Mouse (Mus musculus) gastrocnemius, adult 2 months (tissue): ENCODE results near the gene Sar1b. TPM values are rescaled to one million over a fixed set of nuclear protein-coding genes. Genes with fewer than 3 reads are reported as not detected.
A peak's percentile ranks its signal among the peaks of the same experiment; 100 is the strongest.

Experiments
- DNase-seq: peaks from one replicate; pipeline ENCODE4 v3.0.0; 2022
- H3K27ac ChIP-seq: fragments of 200-600 bp; 2 replicates; pipeline ENCODE4 v1.8.1; 2022; ENCODE audit warnings: mild to moderate bottlenecking
- H3K4me3 ChIP-seq: fragments of 200-600 bp; 2 replicates; pipeline ENCODE4 v1.8.1; 2022; ENCODE audit warnings: mild to moderate bottlenecking, moderate library complexity
- CTCF ChIP-seq: fragments of 200-600 bp; IDR thresholded peaks from 2 replicates; pipeline ENCODE4 v1.8.1; 2022; ENCODE audit warnings: antibody characterized with exemption, mild to moderate bottlenecking, moderate library complexity
- intact Hi-C: fragments of 180-260 bp; cut with DNase I; formaldehyde crosslinking; loops from one replicate; pipeline ENCODE4 v1.15.1; 2025
- total RNA-seq, 2 experiments: library from RNA; stranded (reverse); gene quantifications; 2 replicates each; pipeline ENCODE4 v1.2.3; 2021

Sar1b gene
- total RNA-seq, 2 experiments from 2014 or later, result 439 to 509 TPM

- no peak overlapping the region for H3K4me3 ChIP-seq
- DNase-seq, result no peak
- TF ChIP-seq CTCF, result no peak
- no peak overlapping the region for H3K27ac ChIP-seq
- intact Hi-C loops, result no loop called here
Measured at GRCm38 (mm10) chr11:51790662-51791061, 27.2 kb downstream of the Sar1b start.

GRCm38 (mm10) chr11:51796272-51796671 is 32.8 kb downstream of the Sar1b start:
- no peak overlapping the region for H3K4me3 ChIP-seq
- 0 out of 2 replicates have a peak overlapping the region, but pooled peaks have one; percentile 1 for H3K27ac ChIP-seq
- intact Hi-C loops, result no loop called here
- no peak for TF ChIP-seq CTCF
- peak; percentile 53 for DNase-seq

- TF ChIP-seq CTCF, result no peak
- Histone ChIP-seq H3K27ac (peak overlapping the region; percentile 94), H3K4me3 (peak overlapping the region; percentile 55)
- intact Hi-C loops, result loop anchor here (5.0 kb wide), 1 partner anchor 33 kb away; no protein-coding TSS in a partner anchor
- peak; percentile 83 for DNase-seq
Measured at GRCm38 (mm10) chr11:51800634-51801325, 37.3 kb downstream of the Sar1b start.

DNA sequence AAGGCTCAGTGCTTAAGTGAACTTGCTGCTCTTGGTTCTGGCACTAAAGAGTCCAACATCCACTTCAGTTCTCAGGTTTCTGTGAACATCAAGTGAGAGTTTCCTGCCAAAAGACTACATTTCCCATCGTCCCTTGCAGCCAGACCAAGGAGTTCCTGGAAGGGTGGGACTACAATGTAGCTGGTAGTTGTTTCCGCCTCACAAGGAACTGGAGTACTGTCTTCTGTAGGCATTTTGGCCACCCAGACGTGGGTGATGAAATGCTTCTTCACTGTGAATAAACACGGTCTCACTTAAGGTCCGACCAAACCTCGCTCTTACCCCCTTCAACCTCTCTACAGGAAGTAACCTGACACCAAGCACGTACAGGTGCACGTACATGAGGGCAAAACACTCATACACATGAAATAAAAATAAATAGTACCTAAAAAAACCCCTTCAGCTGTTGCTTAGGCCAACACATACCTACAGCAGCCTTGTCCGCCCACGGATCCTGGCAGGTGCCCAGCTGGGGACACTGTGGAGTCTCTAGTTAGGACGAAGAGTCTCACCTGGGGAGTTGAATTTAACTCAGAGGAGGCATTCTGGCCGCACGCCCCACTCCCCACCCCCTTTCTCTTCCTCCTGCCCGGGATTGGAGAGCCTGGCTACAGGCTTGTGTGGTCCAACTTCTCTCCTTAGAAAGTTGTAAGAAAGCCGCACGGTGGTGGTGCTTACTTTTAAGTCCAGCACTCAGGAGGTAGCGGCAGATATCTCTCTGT is 41.9 kb downstream of the Sar1b start:
- intact Hi-C loops, result no loop called here
- Histone ChIP-seq H3K27ac (peak overlapping the region; percentile 90), H3K4me3 (peak overlapping the region; percentile 77)
- peak; percentile 74 for DNase-seq
- no peak for TF ChIP-seq CTCF

DNA sequence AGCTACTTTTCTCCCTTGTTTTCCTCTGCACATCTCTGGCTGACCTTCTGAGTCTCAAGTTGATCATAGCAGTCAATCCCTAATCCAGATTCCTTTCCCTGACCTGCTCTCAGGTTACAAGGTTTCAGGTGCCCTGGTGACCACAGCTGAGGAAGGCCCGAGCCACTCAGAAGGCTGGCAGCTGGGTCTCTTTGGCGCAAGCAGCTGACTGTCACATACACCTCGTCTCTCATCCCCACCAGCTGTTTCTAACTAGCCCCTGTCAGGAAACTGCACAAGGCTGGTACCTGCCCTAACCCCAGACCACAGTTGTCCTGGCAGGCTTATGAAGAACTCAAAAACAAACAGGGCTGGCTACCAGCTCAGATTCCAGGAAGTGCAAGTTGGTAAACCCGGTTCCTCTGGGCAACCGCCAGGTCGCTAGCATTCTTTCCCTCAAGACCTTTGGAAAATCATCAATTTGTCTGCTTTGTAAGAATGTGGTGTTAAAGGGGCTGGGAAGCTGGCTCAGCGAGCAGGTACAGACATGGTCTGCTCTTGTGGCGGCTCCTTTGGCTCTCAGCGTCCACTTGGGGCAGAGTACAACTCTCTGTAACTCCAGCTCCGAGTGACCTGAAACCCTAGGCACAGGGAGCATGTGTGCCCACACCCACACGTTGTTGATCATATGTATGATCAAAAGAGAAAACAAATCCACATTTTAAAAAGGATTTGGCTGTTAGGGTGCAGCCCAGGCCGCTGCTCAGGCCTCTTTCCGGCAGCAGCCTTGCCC is 43.8 kb downstream of the Sar1b start:
- peak overlapping the region; percentile 90 for H3K27ac ChIP-seq
- DNase-seq, result peak; percentile 81

DNA sequence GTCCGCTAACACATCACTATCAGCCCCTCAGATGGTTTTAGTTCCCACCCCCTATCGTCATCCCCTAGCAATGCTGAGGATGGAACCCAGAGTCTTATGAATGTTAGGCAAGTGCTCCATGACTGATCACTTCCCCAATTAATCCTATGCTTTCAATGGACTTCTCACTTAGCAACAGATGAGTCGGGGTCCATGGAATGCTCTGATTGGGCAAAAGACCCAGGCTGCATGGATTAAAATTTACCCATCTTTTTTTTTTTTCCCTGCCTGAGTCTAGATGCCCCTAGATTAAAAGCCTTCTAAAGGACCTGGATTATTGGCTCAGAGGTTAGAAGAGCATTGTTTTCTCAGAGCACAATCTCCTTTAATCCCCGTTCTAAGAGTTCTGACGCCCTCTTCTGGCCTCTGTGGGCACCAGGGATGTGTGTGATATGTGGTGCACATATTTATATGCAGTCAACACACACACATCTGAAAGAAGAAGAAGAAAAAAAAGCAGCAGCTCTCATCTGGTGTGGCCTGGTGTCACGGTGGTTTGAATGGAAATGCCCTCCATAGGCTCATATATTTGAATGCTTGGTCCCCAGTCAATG is 46.2 kb downstream of the Sar1b start:
- no peak overlapping the region for H3K27ac ChIP-seq
- TF ChIP-seq CTCF, result peak; percentile 46
- H3K4me3 ChIP-seq, result no peak overlapping the region
- intact Hi-C loops, result loop anchor here (10.0 kb wide), 1 partner anchor 295 kb away; no protein-coding TSS in a partner anchor
- DNase-seq, result no peak

More for the DNA sequence above, 43.8 kb downstream of the Sar1b start:
- H3K4me3 ChIP-seq, result no peak overlapping the region; the same call in 1 of the 2 replicates
- TF ChIP-seq CTCF, result peak; percentile 24; the same call in 1 of the 2 replicates
- intact Hi-C loops, result no loop called here

DNA sequence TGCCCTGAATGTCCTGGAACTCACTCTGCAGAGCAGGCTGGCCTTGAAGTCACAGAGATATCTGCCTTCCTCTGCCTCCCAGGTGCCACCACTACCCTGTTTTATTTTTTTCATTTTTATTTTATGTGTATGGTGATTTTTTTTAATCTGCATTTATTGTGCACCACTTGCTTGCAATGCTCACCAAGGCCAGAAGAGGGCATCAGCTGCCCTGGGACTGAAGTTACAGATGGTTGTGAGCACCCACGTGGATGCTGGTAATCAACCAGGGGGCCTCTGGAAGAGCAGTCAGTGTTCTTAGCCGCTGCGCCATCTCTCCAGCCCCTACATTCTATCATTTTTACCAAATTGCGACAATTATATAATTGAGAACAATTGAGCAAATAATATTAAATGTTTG is 47.7 kb downstream of the Sar1b start:
- intact Hi-C loops, result loop anchor here (10.0 kb wide), 1 partner anchor 294 kb away; no protein-coding TSS in a partner anchor
- DNase-seq, result no peak
- TF ChIP-seq CTCF, result peak; percentile 52
- Histone ChIP-seq H3K4me3 (no peak overlapping the region), H3K27ac (no peak overlapping the region)

DNA sequence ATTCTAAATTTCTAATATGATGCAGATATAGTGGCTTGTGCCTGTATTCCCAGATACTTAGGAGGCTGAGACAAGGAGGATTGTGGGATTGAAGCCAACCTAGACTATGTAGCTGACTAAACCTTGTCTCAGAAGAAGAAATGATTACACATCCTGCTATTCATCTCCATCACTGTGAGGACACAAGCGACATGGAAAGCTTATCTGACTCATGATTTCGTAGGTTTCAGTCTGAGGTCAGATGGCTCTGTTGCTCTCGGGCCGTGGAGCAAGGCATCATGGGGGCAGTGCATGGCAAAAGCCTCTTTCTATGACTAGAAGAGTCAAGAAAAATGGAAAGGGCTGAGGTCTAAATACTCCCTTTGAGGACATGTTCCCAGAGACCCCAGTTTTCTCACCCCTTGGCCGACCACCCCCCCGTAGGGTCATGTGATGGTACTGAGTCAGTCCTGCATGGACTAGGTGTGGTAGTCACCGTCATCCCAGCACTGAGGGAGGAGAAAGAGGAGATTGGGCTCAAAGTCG is 48.6 kb downstream of the Sar1b start:
- no peak for DNase-seq
- Histone ChIP-seq H3K4me3 (no peak overlapping the region), H3K27ac (no peak overlapping the region)
- intact Hi-C loops, result loop anchor here (10.0 kb wide), 1 partner anchor 293 kb away; no protein-coding TSS in a partner anchor
- TF ChIP-seq CTCF, result no peak

- H3K27ac ChIP-seq, result no peak overlapping the region
- TF ChIP-seq CTCF, result peak; percentile 99
- peak; percentile 92 for DNase-seq
- intact Hi-C loops, result loop anchor here (5.0 to 10.0 kb wide), 3 partner anchors 287 to 405 kb away; no protein-coding TSS in a partner anchor
- no peak overlapping the region for H3K4me3 ChIP-seq
Measured at GRCm38 (mm10) chr11:51817756-51818155, 54.3 kb downstream of the Sar1b start.

- H3K27ac ChIP-seq, result no peak overlapping the region
- H3K4me3 ChIP-seq, result no peak overlapping the region
- intact Hi-C loops, result loop anchor here (5.0 to 10.0 kb wide), 3 partner anchors 286 to 403 kb away; no protein-coding TSS in a partner anchor
- no peak for DNase-seq
- TF ChIP-seq CTCF, result no peak
Measured at GRCm38 (mm10) chr11:51818837-51819236, 55.4 kb downstream of the Sar1b start.

DNA sequence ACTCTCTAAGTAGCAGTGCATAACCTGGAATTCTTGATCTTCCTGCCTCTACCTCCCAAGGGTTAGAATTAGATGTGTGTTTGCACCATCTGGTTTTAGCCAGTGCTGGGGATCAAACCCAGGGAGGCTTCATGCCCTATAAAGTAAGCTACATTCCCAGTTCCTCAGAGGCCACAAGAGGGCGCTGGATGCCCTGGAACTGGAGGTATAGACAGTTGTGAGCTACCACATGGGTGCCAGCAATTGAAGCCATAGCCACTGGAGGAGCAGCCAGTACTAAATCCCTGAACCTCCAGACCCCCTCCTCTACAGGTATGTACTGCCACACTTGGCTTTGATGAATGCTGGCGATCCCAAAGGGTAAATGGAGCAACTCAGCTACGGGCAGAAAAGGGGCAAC is 56.5 kb downstream of the Sar1b start:
- intact Hi-C loops, result loop anchor here (2.0 to 10.0 kb wide), 6 partner anchors 97 to 402 kb away; partner anchors contain the start of gene Cdkn2aipnl
- DNase-seq, result peak; percentile 79
- peak; percentile 78 for TF ChIP-seq CTCF
- Histone ChIP-seq H3K27ac (no peak overlapping the region), H3K4me3 (no peak overlapping the region)

DNA sequence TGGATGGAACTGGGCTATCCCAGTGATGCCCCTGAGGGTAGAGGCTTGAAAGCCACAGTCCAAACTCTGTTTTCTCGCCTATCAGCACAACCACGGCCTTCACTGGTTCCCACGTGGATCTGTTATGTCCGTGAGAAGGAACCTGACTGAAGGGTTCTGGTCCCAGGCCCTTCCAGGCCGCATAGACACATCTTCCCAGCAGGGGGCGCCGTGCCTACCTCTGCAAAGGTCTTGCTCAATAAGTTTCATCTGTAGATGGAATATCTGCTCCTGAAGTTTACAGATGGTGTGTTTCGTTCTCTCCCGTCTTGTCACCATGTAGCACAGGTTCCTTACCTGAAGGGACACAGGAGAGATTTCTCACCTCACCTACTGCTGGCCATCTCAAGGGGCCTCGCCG is 57.4 kb downstream of the Sar1b start:
- no peak; the same call in none of the 2 replicates for TF ChIP-seq CTCF
- intact Hi-C loops, result loop anchor here (1.0 to 5.0 kb wide), 4 partner anchors 34 to 186 kb away; partner anchors contain the start of gene Cdkn2aipnl
- peak overlapping the region; percentile 28 for H3K27ac ChIP-seq
- H3K4me3 ChIP-seq, result no peak overlapping the region
- peak; percentile 91 for DNase-seq
